Mouse (Mus musculus) gastrocnemius, postnatal 10 days (tissue): ENCODE results near the gene Foxn3. TPM values are rescaled to one million over a fixed set of nuclear protein-coding genes. Genes with fewer than 3 reads are reported as not detected.

Source experiments
- DNase-seq: peaks from one replicate; pipeline ENCODE4 v3.0.0; 2021; ENCODE audit warnings: mixed read lengths
- total RNA-seq, 2 experiments: library from RNA; stranded (reverse); gene quantifications; 2 replicates each; pipeline ENCODE4 v1.2.3; 2021

Foxn3 gene
- total RNA-seq, 2 experiments from 2014 or later, result 227 to 232 TPM

DNA sequence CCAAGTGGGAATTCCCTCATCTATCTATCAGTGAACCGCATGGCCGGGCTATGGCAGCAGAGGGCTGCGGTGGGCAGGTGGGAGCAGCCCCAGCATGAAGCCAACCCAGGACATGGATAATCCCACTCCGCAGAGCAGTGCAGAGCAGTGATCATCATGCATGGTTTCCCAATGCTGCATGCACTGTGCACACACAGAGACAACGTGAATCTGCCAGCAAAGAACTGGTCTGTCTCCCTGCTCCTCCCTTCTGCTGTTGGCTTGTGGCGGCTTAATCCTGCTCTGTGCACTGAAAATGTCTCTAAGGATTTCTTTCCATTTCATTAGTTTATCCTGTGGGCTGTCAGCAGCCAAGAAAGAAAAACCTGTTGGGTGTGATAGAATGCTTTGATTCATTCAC is 276.7 kb downstream of the Foxn3 start:
- no peak for DNase-seq

DNA sequence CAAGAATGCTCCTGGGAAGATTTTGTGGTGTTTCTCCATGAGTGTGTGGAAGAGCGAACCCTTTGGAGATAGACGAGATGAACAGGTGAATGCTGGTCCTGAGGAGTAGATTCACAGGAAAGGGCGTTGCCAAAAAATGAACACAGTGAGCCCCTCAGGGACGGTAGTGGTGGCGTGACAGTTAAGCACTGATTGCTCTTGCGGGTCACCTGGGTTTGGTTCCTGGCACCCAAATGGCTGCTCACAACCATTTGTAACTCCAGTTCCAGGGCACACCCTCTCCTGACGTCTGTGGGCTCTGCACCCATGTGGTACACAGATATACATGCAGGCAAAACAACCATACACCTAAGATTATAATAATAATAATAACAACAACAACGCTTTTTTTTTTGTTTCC is 277.7 kb downstream of the Foxn3 start:
- DNase-seq, result no peak

DNA sequence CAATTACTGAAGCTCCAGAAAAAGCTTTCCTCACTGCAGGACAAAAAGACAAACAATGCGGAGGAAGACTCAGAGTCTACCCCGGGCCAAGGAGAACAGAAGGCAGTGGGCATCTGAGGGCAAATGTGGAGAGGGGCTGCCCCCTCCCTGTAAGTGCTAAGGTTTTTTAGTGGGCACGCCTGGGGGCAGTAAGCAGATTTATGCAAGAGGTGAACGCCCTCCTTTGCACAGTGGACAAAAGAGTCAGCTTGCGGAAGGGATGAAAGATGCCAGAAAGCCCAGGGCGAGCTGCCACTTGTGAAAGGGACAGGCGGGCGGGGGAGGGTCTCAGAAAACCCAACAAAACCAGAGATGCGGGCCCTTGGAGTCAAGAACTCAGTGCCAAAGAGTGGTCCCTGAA is 278.2 kb downstream of the Foxn3 start:
- no peak for DNase-seq

DNA sequence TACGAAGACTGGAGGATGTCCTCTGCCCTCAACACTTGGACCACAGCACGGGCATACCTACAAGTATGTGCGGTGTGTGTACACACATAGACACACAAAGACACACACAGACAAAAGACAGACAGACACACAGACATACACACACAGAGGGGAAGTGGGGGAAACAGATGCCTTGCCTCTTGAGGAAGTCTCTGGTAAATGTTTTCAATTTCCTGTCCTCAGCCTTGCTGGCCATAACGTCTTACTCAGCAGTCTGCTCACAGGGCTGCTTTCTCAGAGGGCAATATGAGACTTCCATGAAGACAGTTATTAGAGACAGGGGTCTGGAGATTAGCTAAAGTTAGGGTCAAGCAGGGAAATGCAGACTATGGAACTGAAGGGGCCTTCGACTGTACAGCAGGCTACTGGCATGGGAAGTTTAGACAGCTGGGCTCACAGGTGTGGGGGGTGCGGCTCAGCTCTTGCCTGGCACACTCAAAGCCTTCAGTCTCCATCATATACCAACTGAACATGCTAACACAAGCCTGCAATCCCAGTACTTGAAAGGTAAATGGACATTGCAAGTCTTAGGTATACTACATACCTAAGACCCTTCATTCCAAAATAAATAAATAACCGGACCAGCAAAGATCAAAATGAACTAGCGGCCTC is 278.8 kb downstream of the Foxn3 start:
- DNase-seq, result no peak

DNA sequence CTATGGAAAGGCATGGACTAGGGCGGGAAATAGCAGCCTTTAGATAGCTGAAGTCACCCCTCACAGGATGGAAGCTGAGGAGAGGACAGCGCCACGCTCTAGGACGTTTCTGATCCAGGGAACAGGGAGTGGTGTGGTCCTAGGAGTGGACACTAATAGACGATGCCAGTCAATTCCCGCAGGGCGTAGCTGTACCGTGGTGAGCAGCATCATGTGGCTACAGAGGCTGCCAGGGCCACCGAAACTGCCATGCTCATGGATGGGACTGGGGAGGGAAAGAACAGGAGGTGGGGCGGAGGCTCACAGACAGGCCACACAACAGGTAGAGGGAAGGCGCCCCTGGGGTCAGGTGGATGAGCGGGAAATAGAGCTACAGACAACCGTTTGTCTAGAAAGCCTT is 282.6 kb downstream of the Foxn3 start:
- no peak for DNase-seq

DNA sequence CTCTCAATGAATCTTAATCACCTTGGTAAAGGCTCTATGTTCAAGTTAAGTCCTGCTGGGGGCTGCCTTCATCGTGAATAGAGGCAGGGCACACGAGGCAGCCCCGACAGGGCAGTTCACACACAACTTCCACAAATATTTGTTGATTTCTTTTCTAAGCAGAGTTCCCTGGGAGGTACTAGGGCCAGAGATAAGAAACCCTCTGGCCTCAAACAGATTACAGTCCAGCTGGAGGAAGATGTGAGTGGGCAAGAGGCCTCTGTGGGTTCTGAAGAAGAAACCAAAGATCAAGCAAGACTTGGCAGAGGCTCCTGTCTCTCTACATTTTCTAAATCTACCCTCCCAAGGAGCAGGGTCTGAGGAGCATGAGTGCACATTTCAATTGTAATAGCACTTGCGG is 283.1 kb downstream of the Foxn3 start:
- DNase-seq, result no peak

DNA sequence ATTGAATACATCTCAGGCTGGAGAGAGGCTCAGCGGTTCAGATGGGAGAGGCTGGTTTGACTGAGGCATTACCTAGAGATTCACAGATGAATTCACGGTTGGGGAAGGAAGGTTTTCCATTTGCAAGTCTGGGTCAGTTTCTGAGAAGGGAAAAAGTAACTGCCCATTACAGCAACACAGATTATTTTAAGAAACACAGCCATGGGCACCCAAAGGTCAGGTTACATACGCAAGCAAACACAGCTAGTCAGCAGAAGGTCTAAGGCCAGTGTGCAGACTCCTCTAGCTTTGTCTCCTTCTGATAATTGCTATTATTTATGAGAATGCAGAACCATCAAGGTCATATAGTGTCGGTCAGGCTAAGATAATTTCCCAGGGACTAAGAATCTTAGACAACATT is 284.0 kb downstream of the Foxn3 start:
- no peak for DNase-seq

DNA sequence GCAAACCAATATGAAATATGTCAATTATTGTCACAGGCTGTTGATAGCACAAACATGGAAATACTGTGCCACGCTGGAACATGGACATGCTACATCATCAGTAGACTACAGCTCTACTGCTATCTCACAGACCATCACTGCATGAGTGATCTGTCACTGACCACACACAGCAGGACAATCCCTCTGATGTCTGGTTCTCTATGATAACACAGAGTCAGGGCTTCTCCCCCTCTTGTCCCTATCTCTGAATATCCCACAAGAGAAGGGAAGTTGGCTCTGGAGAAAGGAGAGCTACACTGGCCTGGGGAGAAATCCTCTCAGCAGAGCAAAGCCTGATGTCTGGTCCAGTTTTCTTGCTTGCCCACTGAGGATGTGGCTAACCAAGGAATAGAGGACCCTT is 288.8 kb downstream of the Foxn3 start:
- no peak for DNase-seq

DNA sequence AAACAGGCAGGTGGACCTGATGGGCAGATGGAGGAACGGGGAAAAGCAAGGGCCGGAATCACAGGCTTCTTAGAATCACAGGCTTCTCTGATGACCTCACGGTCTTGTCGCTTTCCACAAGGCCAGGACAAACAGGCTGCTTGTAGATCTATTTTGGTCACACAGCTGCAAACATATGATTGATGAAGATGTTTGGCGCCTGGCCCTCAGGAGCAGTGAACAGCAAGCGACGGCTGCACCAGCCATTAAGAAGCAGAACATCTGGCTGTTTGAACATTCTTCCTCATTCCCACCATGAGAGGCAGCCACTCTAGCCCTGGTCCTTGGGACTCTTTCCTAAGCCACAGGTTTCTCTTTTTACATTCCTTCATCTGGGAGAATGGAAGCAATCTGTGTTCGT is 294.0 kb downstream of the Foxn3 start:
- peak; percentile 41 for DNase-seq

DNA sequence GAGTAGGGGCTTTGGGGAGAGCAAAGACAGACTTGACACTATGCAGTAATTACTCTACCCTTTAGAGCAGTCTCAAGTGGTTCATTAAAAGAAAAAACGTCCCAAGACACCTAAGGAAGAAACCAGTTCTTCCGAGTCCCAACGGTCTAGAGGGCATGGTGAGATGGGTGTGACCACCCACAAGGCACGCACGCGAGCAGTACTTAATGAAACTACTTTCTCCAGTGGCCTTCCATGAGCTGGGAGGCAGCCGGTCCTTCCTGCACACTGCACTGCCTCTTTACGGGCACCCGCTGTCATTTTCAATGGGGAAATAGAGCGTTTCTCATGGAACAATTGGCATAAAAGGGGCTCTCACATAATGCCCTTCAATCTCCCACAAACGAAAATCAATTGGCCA is 294.4 kb downstream of the Foxn3 start:
- DNase-seq, result no peak

DNA sequence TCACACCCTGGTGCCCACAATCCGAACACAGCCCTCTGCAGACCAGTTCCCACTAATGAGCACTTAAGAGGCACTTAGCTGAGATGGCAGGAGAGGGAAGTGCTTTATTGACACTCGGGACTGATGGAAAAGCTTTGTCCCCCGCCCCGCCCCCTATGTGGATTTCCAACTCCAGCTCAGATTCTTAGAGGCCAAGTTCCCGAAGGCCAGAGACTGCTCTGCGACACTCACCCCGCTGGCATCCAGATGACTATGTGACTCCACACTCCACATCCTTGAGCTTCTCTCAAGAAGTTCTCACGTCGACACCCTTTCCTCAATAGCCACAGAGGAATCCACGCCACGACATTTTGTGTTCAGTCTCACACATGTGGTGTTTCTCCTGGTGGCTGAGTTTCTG is 295.6 kb downstream of the Foxn3 start:
- DNase-seq, result no peak

DNA sequence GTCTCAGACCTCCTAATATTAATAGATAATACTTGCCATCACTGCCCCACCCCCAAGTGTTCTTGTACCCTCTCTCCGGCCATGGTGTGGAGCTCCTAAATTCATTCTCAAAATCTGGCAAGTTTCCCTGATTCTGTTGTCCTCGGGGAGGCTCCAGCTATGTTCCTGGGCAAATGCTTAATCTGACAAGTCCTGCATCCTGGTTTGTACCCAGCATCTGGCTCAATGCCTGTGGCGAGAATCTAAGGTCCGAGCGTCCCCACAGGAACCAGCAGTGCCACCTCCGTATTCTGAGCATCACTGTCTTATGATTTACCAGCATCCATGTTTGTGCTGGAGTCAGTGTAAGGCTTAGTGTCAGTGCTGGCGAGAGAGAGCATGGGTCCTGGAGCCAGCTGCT is 296.9 kb downstream of the Foxn3 start:
- DNase-seq, result no peak

DNA sequence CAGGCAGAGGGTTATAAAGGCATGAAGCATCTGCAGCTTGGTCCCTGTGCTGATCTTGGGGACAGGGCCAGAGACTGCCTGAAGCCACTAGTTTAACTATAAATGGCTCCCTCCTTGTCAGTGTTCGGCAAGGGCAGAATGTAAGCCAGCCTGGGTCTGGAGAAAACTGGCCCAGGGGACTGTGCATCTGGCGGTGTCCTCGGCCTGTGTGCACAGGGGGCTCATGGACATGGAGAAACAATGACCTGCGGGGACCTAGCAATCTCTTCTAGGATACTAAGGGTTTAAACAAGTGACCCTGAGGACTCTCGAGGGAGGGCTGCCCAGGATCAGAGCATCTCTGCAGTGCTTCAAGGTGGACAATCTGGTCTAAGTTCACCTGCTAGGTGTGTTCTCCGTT is 297.6 kb downstream of the Foxn3 start:
- no peak for DNase-seq

DNA sequence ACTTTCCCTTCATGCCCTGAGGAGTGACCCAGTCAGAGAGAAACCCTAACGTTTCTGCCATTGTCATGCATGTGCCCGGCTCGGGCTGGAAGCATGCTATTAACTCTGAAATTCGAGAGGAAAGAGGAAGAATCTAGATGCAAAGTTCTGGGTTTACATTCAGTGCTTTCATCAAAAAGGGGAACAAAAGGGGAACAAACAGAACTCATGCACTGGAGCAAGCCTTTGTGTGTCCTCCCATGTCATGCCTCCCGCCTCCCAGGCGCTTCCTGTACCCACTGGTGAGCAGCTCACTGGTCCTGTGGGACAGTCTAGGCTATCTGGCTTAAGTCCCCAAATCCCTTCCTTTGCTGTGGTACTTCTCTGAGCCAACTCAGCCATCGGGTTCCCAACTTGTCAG is 299.0 kb downstream of the Foxn3 start:
- DNase-seq, result no peak

DNA sequence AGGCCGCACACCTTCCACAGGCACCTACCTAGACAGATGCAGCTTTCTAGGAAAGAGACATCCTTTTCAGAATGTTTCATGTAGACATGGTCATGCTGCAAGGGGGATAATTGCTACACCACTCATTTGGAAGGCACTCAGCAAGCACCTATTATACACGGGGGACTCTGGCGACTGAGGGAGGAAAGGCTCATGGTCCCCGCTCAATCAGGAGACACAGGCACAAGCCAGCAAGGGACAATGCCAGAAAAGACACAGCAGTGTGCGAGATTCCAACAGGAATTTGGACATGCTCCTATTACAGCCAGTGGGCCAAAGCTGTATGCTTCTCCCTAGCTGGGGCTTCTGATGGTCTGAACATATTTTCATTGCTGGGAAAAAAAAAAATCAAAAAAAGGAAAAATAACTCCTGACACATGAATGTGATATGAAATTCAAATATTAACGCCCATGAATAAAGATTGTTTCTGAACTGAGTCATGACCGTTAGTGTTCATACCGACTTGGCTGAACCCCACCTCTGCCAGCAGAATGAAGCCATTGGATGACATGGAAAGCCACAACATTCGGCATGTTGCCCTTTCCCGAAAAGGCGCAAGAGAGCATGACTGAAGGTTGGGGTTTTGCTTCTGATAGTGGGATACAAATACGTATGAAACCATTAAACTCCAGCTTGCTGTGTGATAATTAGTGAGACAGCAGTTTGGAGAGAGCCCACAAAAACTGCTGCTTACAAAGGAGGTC is 299.6 kb downstream of the Foxn3 start:
- DNase-seq, result no peak

DNA sequence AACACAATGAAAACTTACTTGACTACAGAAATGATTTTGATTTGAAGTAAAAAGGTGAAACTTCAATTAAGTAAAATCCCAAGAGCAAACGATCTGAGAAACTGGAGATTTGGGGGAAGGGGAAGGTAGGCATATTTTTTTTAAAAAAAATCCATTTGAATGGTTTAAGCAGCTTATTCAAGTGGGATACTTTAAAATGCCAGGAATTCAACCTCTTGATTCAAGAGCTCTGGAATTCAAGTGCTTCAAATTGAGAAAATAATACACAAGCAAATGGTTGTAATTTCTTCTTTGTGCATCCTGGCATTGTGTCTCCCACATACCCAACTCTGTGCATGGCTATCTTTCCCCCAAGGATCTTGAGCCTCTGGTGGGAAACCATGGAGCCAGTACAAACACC is 300.5 kb downstream of the Foxn3 start:
- no peak for DNase-seq

DNA sequence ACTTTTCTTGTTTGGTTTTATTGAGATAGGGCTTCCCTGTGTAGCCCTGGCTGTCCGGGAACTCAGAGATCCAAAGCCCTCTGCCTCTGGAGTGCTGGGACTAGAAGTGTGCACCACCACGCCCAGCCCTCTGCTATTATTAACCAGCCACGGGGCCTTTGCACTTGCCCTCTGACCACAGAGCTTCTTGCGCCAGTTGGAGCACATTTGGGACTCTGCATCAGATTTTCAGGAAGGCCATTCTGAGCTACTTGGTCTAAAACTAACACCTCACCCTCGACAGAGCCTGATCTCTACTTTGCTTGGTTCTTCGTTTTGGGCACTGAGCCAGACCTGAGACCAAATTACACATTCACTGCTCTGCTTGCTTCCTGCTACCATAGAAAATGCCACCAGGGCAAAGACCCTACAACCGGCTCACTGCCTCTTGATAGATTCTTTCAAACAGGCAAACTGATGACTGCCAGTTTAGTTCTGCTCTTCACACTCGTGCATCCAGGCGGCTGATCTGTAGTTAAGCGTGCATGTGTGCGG is 301.2 kb downstream of the Foxn3 start:
- DNase-seq, result no peak

DNA sequence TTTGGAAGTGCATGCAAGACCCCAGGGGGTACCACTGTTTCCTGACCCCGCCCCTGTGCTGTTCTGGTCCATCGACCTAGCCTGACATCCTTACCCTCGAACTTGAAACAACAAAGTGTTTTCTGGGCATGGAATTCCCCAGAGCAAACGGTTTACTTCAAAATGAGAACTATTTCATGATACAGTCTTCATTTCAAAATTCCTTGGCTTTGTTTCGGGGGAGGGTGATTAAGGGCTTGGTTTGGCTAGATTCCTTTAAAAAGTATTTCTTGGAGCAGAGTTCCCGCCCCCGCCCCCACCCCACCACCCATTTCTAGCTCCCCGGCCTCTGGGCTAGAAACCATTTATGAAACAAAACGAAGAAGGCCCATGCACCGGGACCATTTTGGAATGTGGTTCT is 303.2 kb downstream of the Foxn3 start:
- no peak for DNase-seq

DNA sequence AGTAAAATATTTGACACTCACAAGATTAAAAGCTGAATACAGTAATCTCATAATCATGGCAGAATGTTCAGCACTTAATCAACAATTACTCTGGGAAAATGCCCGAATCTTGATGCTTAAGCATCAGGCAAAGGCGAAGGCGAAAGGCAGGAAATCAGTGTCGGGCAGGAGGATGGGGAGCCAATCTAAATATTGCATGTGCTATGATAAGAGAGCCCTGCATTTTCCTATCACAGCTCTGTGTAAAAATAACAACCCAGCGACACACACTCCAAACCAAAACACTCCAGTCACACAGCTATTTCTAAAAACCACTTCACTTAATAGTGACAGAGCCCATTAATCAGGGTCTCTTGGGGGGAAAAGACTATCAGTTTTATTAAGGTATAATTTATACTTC is 305.8 kb downstream of the Foxn3 start:
- DNase-seq, result no peak

DNA sequence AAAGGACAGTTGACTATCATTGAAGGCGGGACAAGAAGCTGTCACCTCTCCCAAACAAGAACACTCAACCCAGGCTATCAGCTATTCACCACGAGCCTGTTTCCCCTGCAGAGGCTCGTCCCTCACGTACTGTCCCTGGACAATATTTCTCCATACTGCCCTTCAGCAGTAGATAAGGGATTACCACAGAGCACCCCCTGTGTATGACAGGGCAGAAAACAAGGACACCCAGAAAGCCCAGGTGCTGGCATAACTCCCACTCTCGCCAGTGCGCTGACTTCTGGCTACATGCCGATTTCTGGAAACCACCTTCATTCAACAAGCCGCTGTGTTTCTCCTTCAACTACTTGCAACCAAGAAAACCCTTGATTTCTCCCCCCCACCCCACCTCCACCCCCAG is 306.4 kb downstream of the Foxn3 start:
- DNase-seq, result no peak

DNA sequence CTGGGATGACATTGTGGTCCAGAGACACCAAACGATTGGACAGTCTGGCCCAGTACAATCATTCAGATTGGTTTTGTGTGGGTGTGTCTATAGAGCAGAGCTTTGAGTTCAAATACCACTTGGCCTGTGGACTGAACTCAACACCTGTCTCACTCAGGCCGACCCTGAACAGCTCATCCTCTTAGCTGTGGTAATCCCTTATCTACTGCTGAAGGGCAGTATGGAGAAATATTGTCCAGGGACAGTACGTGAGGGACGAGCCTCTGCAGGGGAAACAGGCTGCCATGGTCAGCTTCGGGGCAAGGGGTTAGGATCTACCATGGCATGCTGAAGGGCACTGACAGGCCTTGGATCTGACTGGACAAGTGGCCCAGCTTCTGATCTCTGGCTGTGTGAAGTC is 306.9 kb downstream of the Foxn3 start:
- DNase-seq, result no peak

DNA sequence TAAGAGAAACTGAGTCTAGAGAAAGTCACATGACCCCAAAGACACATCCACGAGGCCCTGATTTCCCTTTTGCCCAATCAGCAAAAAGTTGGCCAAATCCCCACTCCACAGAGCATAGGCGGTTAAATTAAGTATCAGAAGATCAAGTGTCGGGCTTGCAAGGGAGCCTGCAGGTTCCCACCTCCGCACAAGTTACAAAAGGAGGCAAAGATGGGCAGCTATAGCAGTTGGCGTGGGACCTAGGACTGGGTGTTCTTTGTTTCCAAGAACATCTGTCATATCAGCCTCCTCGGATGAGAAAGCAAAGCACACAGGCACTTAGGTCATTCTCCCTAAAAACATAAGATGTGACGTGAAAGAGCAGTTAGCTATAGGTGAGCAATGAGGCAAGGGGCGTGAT is 308.9 kb downstream of the Foxn3 start:
- no peak for DNase-seq

DNA sequence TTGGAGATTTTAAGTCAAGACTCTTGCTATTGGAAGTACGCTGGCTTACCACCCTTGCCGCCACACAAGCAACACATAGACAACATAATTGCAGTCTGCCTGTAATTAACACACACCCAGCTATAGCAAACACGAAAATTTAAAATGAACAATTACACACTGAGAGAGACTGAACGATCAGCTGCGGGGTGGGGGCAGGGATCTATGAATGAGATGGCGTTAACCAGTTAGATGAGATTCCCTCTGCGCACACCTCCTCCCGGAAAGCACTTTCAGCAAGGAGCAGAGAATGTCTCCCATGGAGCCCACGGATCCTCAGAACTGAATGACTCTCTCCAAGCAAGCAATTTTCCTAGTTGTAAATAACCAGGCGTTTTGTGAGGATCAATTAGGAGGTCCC is 309.8 kb downstream of the Foxn3 start:
- no peak for DNase-seq

DNA sequence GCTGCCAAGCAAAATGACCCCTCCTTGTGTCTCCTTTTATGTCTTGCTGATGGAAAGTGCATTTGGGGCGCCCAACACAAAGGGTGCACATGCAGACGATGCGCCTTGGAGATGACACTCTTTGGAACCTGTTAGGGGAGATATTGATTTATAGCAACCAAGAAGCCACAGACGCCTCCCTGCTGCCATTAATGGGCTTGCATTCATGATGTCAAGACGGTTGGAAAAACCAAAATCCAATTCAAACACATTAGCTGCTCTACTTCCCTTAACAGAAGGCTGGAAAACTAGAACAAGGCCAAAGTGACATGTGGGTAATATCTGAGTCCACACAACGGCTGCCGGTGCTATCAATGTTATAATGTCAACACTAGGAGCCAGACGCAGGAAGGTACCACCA is 314.8 kb downstream of the Foxn3 start:
- no peak for DNase-seq
